Mouse (Mus musculus) frontal cortex, adult 2 months (tissue): ENCODE measurements around the gene Col28a1. TPM values are rescaled to one million over a fixed set of nuclear protein-coding genes. Genes with fewer than 3 reads are reported as not detected.
"Not testable (repeated sequence)": the region's sequence is repeated elsewhere in the genome, so short reads cannot be mapped to it uniquely, and the experiment has no call there.

Source experiments
- DNase-seq, 2 experiments: peaks; one replicate each; pipeline ENCODE4 v3.0.0; 2022; ENCODE audit warnings: low spot score in 1 of 2; ENCODE audit errors: extremely low spot score in 1 of 2
- polyA plus RNA-seq: library from polyadenylated mRNA; depleted of rRNA; stranded (reverse); fragments of >200 nt; gene quantifications from 2 replicates; pipeline ENCODE4 v1.2.3, GENCODE M21; 2012; rRNA removed

Gene Col28a1
- polyA plus RNA-seq, 1 experiment, result 0.72 TPM

GRCm38 (mm10) chr6:8025332-8026129 is 166.9 kb downstream of the Col28a1 start:
- no peak for DNase-seq

- no peak for DNase-seq
These were observed 168.9 kb downstream of the Col28a1 start for GRCm38 (mm10) chr6:8023527-8023926.

- DNase-seq, result no peak
These were observed 197.7 kb downstream of the Col28a1 start for GRCm38 (mm10) chr6:7994736-7995135.

- peak in 1 of 2 experiments; percentile 25 for DNase-seq
These were observed 208.8 kb downstream of the Col28a1 start for GRCm38 (mm10) chr6:7983646-7983979.

GRCm38 (mm10) chr6:7982958-7983645 is 209.3 kb downstream of the Col28a1 start:
- not testable (repeated sequence) for DNase-seq

- DNase-seq, result no peak
These were observed 221.2 kb downstream of the Col28a1 start for GRCm38 (mm10) chr6:7971020-7971760.

- no peak for DNase-seq
These were observed 223.0 kb downstream of the Col28a1 start for GRCm38 (mm10) chr6:7969376-7969775.

- DNase-seq, result peak in 1 of 2 experiments; percentile 11
These were observed 226.4 kb downstream of the Col28a1 start for GRCm38 (mm10) chr6:7965833-7966522.

GRCm38 (mm10) chr6:7962749-7963148 is 229.7 kb downstream of the Col28a1 start:
- no peak for DNase-seq

GRCm38 (mm10) chr6:7952208-7952607 is 240.2 kb downstream of the Col28a1 start:
- no peak for DNase-seq

- DNase-seq, result no peak
These were observed 240.6 kb downstream of the Col28a1 start for GRCm38 (mm10) chr6:7951778-7952177.

Other genes starting within 250 kb of the Col28a1 start
- gene Mios, start 16.6 kb upstream of the Col28a1 start, polyA plus RNA-seq, result 9.9 and 11.6 TPM in 2 replicates
- 17.2 and 17.7 TPM in 2 replicates for gene Rpa3, start 66.6 kb upstream of the Col28a1 start, polyA plus RNA-seq
- gene Umad1, start 66.7 kb upstream of the Col28a1 start, polyA plus RNA-seq, result 32.9 and 36.1 TPM in 2 replicates
- gene Gm45062, start 66.8 kb upstream of the Col28a1 start, polyA plus RNA-seq, result 17.1 and 18.6 TPM in 2 replicates